Mouse (Mus musculus): ENCODE data around the gene Notch2. TPM values are rescaled to one million over a fixed set of nuclear protein-coding genes. Genes with fewer than 3 reads are reported as not detected.

Notch2 gene
- polyA plus RNA-seq, 1 experiment from 2014 or later: 10.6 TPM

DNA sequence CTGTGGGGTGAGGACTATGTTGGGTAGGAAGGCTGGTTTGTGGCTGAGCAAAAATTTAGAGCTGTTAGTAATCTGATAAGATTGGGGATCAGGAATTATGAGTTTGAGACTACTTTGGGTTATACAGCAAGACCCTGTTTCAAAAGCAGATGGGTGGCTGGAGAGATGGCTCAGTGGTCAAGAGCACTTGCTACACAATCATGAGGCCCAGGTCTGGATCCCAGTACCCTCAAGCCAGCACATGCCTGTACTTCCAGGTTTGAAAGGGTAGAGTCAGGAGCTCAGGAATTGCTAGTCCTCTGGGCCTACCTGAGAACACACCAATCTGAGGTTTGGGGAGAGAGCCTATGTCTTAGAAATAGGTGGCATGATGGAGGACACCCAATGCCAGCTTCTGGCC is 140.1 kb downstream of the Notch2 start:
- no peak for DNase-seq (ENCODE audit: low spot score)
- no peak for TF ChIP-seq EP300 (optimal IDR thresholded peaks at IDR 0.05)
- TF ChIP-seq CTCF (IDR thresholded peaks at IDR 0.05; ENCODE audit: low read depth): no peak
- H3K4me1 ChIP-seq (replicated peaks; ENCODE audit: control insufficient read depth, insufficient read depth): peaks cover 2% of the 10 kb centered on the region; the same call in 1 of the 2 replicates
- peaks cover 2% of the 10 kb centered on the region; the same call in 1 of the 2 replicates for H3K36me3 ChIP-seq (ENCODE audit: control insufficient read depth, insufficient read depth, low read length)
- H3K9me3 ChIP-seq (ENCODE audit: control insufficient read depth, low read length): no peaks in the 10 kb centered on the region
- ATAC-seq (ENCODE audit: low FRiP score, low TSS enrichment): no peak
- H3K9ac ChIP-seq (ENCODE audit: low read length): no peak overlapping the region
- no peaks in the 10 kb centered on the region for H3K27me3 ChIP-seq (ENCODE audit: control insufficient read depth, insufficient read depth, low read length)
- H3K27ac ChIP-seq (replicated peaks): no peak overlapping the region
- H3K4me3 ChIP-seq (ENCODE audit: low read depth, low read length): no peak overlapping the region
- H3K4me2 ChIP-seq (replicated peaks; ENCODE audit: low read depth): no peak overlapping the region

- ATAC-seq (ENCODE audit: low FRiP score, low TSS enrichment) (peak; percentile 42; the same call in 1 of the 2 replicates), DNase-seq (ENCODE audit: low spot score) (peak; percentile 65)
- Histone ChIP-seq H3K27ac (replicated peaks) (no peak overlapping the region), H3K27me3 (ENCODE audit: control insufficient read depth, insufficient read depth, low read length) (no peaks in the 10 kb centered on the region), H3K4me3 (ENCODE audit: low read depth, low read length) (no peak overlapping the region), H3K9me3 (ENCODE audit: control insufficient read depth, low read length) (no peaks in the 10 kb centered on the region), H3K4me1 (replicated peaks; ENCODE audit: control insufficient read depth, insufficient read depth) (peaks cover 2% of the 10 kb centered on the region; the same call in 1 of the 2 replicates), H3K9ac (ENCODE audit: low read length) (no peak overlapping the region), H3K36me3 (ENCODE audit: control insufficient read depth, insufficient read depth, low read length) (no peaks in the 10 kb centered on the region; the same call in 1 of the 2 replicates), H3K4me2 (replicated peaks; ENCODE audit: low read depth) (no peak overlapping the region)
- WGBS: 16% methylated on average over 4 of the region's 4 CpGs
- TF ChIP-seq EP300 (optimal IDR thresholded peaks at IDR 0.05) (no peak), CTCF (IDR thresholded peaks at IDR 0.05; ENCODE audit: low read depth) (no peak)
Measured at GRCm38 (mm10) chr3:98156158-98156557, 142.8 kb downstream of the Notch2 start.

- DNase-seq (ENCODE audit: low spot score) (no peak), ATAC-seq (ENCODE audit: low FRiP score, low TSS enrichment) (no peak)
- H3K27ac ChIP-seq (replicated peaks): no peak overlapping the region
- no peak overlapping the region for H3K4me2 ChIP-seq (replicated peaks; ENCODE audit: low read depth)
- TF ChIP-seq CTCF (IDR thresholded peaks at IDR 0.05; ENCODE audit: low read depth): no peak
- no peak for TF ChIP-seq EP300 (optimal IDR thresholded peaks at IDR 0.05)
- no peak overlapping the region for H3K9ac ChIP-seq (ENCODE audit: low read length)
- no peaks in the 10 kb centered on the region for H3K27me3 ChIP-seq (ENCODE audit: control insufficient read depth, insufficient read depth, low read length)
- H3K4me3 ChIP-seq (ENCODE audit: low read depth, low read length): no peak overlapping the region
- H3K36me3 ChIP-seq (ENCODE audit: control insufficient read depth, insufficient read depth, low read length): no peaks in the 10 kb centered on the region
- 74% methylated on average over 2 of the region's 2 CpGs for WGBS
- peaks cover 2% of the 10 kb centered on the region; the same call in 1 of the 2 replicates for H3K4me1 ChIP-seq (replicated peaks; ENCODE audit: control insufficient read depth, insufficient read depth)
- H3K9me3 ChIP-seq (ENCODE audit: control insufficient read depth, low read length): no peaks in the 10 kb centered on the region
Measured at GRCm38 (mm10) chr3:98157073-98157472, 143.7 kb downstream of the Notch2 start.

- no peaks in the 10 kb centered on the region for H3K27me3 ChIP-seq (ENCODE audit: control insufficient read depth, insufficient read depth, low read length)
- TF ChIP-seq CTCF (IDR thresholded peaks at IDR 0.05; ENCODE audit: low read depth): no peak
- TF ChIP-seq EP300 (optimal IDR thresholded peaks at IDR 0.05): no peak
- no peaks in the 10 kb centered on the region for H3K9me3 ChIP-seq (ENCODE audit: control insufficient read depth, low read length)
- 50% methylated on average over 2 of the region's 2 CpGs for WGBS
- no peak overlapping the region for H3K27ac ChIP-seq (replicated peaks)
- no peaks in the 10 kb centered on the region for H3K36me3 ChIP-seq (ENCODE audit: control insufficient read depth, insufficient read depth, low read length)
- H3K4me2 ChIP-seq (replicated peaks; ENCODE audit: low read depth): no peak overlapping the region
- H3K4me1 ChIP-seq (replicated peaks; ENCODE audit: control insufficient read depth, insufficient read depth): peaks cover 2% of the 10 kb centered on the region; the same call in 1 of the 2 replicates
- ATAC-seq (ENCODE audit: low FRiP score, low TSS enrichment) (no peak), DNase-seq (ENCODE audit: low spot score) (no peak)
- no peak overlapping the region for H3K4me3 ChIP-seq (ENCODE audit: low read depth, low read length)
- H3K9ac ChIP-seq (ENCODE audit: low read length): no peak overlapping the region
Measured at GRCm38 (mm10) chr3:98157585-98157984, 144.3 kb downstream of the Notch2 start.

GRCm38 (mm10) chr3:98158646-98159045 is 145.3 kb downstream of the Notch2 start:
- no peak for DNase-seq (ENCODE audit: low spot score)
- Histone ChIP-seq H3K4me2 (replicated peaks; ENCODE audit: low read depth) (no peak overlapping the region), H3K4me1 (replicated peaks; ENCODE audit: control insufficient read depth, insufficient read depth) (peaks cover 2% of the 10 kb centered on the region; the same call in 1 of the 2 replicates), H3K27ac (replicated peaks) (no peak overlapping the region), H3K27me3 (ENCODE audit: control insufficient read depth, insufficient read depth, low read length) (no peaks in the 10 kb centered on the region), H3K9ac (ENCODE audit: low read length) (no peak overlapping the region), H3K9me3 (ENCODE audit: control insufficient read depth, low read length) (no peaks in the 10 kb centered on the region), H3K4me3 (ENCODE audit: low read depth, low read length) (no peak overlapping the region), H3K36me3 (ENCODE audit: control insufficient read depth, insufficient read depth, low read length) (no peaks in the 10 kb centered on the region)
- no peak for ATAC-seq (ENCODE audit: low FRiP score, low TSS enrichment)
- WGBS: 72% methylated on average over 4 of the region's 4 CpGs
- no peak for TF ChIP-seq CTCF (IDR thresholded peaks at IDR 0.05; ENCODE audit: low read depth)
- TF ChIP-seq EP300 (optimal IDR thresholded peaks at IDR 0.05): no peak

DNA sequence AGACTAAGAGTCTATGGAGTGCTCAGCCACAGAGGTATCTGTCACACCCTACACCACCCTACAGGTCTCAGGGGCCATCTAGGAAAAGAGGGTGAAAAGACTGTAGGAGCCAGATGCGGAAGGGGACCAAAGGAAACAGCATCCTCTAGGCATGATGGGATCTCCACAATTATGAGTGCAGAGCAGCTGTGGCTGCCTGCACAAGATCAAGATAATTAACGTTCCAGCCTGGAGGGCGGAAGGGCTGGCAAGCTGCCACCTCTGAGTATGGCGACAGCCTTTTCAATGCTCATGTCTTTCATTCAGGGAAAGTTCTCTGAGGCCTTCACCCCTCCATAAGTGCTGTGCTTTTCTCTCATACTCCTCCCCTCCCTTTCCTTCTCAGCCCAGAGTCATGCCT is 146.0 kb downstream of the Notch2 start:
- H3K4me3 ChIP-seq (ENCODE audit: low read depth, low read length): no peak overlapping the region
- WGBS: 36% methylated on average over 4 of the region's 4 CpGs
- no peaks in the 10 kb centered on the region for H3K27me3 ChIP-seq (ENCODE audit: control insufficient read depth, insufficient read depth, low read length)
- DNase-seq (ENCODE audit: low spot score): no peak
- H3K4me1 ChIP-seq (replicated peaks; ENCODE audit: control insufficient read depth, insufficient read depth): peaks cover 2% of the 10 kb centered on the region; the same call in 1 of the 2 replicates
- no peaks in the 10 kb centered on the region for H3K9me3 ChIP-seq (ENCODE audit: control insufficient read depth, low read length)
- TF ChIP-seq EP300 (optimal IDR thresholded peaks at IDR 0.05) (no peak), CTCF (IDR thresholded peaks at IDR 0.05; ENCODE audit: low read depth) (no peak)
- no peak overlapping the region for H3K27ac ChIP-seq (replicated peaks)
- no peak for ATAC-seq (ENCODE audit: low FRiP score, low TSS enrichment)
- H3K9ac ChIP-seq (ENCODE audit: low read length): no peak overlapping the region
- no peak overlapping the region for H3K4me2 ChIP-seq (replicated peaks; ENCODE audit: low read depth)
- H3K36me3 ChIP-seq (ENCODE audit: control insufficient read depth, insufficient read depth, low read length): no peaks in the 10 kb centered on the region

All from stomach, postnatal 0 days (tissue).